Mouse (Mus musculus) forebrain, embryonic 10.5 days (tissue): ENCODE measurements around the gene March11. TPM values are rescaled to one million over a fixed set of nuclear protein-coding genes. Genes with fewer than 3 reads are reported as not detected.
A peak's percentile ranks its signal among the peaks of the same experiment; 100 is the strongest.

ENCODE experiments used
- DNase-seq: peaks from one replicate; pipeline ENCODE4 v3.0.0-alpha.2; 2017; ENCODE audit warnings: low spot score; ENCODE audit errors: extremely low spot score
- H3K27ac ChIP-seq: fragments of 300-500 bp; sonication (generic); 2 replicates; pipeline ENCODE4 v1.5.1; 2016; ENCODE audit warnings: mild to moderate bottlenecking
- H3K27me3 ChIP-seq: fragments of 300-500 bp; sonication (generic); 2 replicates; pipeline ENCODE4 v1.6.1; 2016; ENCODE audit warnings: mild to moderate bottlenecking; ENCODE audit not compliant: poor library complexity, severe bottlenecking
- H3K36me3 ChIP-seq: fragments of 300-500 bp; sonication (generic); replicated peaks from 2 replicates; pipeline ENCODE4 v1.6.1; 2016; ENCODE audit warnings: mild to moderate bottlenecking, moderate library complexity
- H3K4me1 ChIP-seq: fragments of 300-500 bp; sonication (generic); 2 replicates; pipeline ENCODE4 v1.6.1; 2016
- H3K4me3 ChIP-seq: fragments of 300-500 bp; sonication (generic); 2 replicates; pipeline ENCODE4 v1.5.1; 2016; ENCODE audit warnings: mild to moderate bottlenecking, moderate library complexity
- H3K9me3 ChIP-seq: fragments of 300-500 bp; sonication (generic); 2 replicates; pipeline ENCODE4 v1.6.1; 2016; ENCODE audit warnings: mild to moderate bottlenecking, moderate library complexity
- WGBS: fragments of 180-500 bp; shearing (Covaris S2); methylation state at CpG from one replicate; pipeline ENCODE4 v1.1.7; 2016; 5-methylcytosine and 5-hydroxymethylcytosine counted together
- polyA plus RNA-seq: library from polyadenylated mRNA; unstranded; fragments of >200 nt; fragmentation: Nextera tagmentation; extraction: Ambion mirVana; gene quantifications from 2 replicates; pipeline ENCODE4 v1.2.1, GENCODE M21; 2016

Gene March11
- polyA plus RNA-seq, 1 experiment from 2014 or later, result 0.35 TPM

GRCm38 (mm10) chr15:26327157-26327556 lies 18.3 kb downstream of the March11 start:
- whole genome bisulfite sequencing, result 80% methylated on average over 1 of the region's 1 CpGs
- H3K27me3 ChIP-seq, result no peaks in the 10 kb centered on the region
- no peaks in the 10 kb centered on the region for H3K9me3 ChIP-seq
- H3K27ac ChIP-seq, result no peak overlapping the region
- H3K4me1 ChIP-seq, result no peaks in the 10 kb centered on the region
- H3K4me3 ChIP-seq, result no peak overlapping the region
- DNase-seq, result no peak
- no peaks in the 10 kb centered on the region for H3K36me3 ChIP-seq

DNA sequence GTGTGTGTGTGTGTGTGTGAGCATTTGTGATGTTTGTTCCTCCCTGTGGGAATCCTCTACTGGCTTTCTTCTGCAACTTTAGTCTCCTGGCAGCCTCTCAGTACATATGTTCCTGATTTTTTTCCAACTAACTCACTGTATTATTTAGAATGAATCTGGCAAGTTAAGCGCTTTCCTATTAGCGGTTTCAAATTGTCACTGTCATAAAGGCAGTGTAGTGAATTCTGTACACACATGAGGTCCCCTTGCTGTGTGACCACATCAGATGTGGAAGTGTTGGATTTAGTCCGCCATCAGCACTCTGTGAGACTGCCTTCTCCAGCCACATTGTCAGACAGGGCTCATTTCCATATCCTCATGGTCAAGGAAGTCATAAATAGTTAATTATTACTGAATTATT lies 26.9 kb downstream of the March11 start:
- 95% methylated on average over 3 of the region's 3 CpGs for WGBS
- no peaks in the 10 kb centered on the region for H3K36me3 ChIP-seq
- H3K4me3 ChIP-seq, result no peak overlapping the region
- H3K4me1 ChIP-seq, result no peaks in the 10 kb centered on the region
- H3K27ac ChIP-seq, result no peak overlapping the region
- H3K27me3 ChIP-seq, result no peaks in the 10 kb centered on the region
- DNase-seq, result no peak
- no peaks in the 10 kb centered on the region for H3K9me3 ChIP-seq

- Histone ChIP-seq H3K4me1 (no peaks in the 10 kb centered on the region), H3K9me3 (no peaks in the 10 kb centered on the region), H3K27ac (no peak overlapping the region), H3K27me3 (no peaks in the 10 kb centered on the region), H3K4me3 (no peak overlapping the region), H3K36me3 (no peaks in the 10 kb centered on the region)
- DNase-seq, result no peak
- 88% methylated on average over 2 of the region's 2 CpGs for WGBS
Measured at GRCm38 (mm10) chr15:26337775-26338174, 28.9 kb downstream of the March11 start.

DNA sequence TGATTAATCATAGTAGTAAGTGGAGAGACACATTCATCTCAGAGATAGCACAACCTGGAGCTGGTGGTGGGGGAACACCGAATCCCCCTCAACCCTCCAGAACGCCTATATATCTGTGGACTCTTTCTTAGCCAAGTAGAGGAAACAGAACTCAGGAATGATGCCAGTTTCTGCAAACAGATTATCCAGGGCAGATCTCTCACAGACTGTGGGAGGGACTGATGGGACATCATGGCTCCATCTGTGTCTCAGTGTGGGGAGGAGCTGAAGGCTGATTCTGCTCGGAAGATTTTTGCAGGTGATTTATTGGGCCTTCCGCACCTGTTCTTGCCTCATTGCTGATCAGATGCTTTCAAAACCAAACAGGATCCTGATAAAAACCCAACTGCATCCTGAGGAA lies 29.5 kb downstream of the March11 start:
- WGBS, result 95% methylated on average over 4 of the region's 4 CpGs

GRCm38 (mm10) chr15:26340490-26340889 lies 31.6 kb downstream of the March11 start:
- Histone ChIP-seq H3K27me3 (no peaks in the 10 kb centered on the region), H3K9me3 (no peaks in the 10 kb centered on the region), H3K4me1 (no peaks in the 10 kb centered on the region), H3K36me3 (no peaks in the 10 kb centered on the region), H3K4me3 (no peak overlapping the region), H3K27ac (no peak overlapping the region)
- no peak for DNase-seq
- WGBS, result 83% methylated on average over 11 of the region's 11 CpGs

More for the DNA sequence above, 29.5 kb downstream of the March11 start:
- Histone ChIP-seq H3K4me3 (no peak overlapping the region), H3K4me1 (no peaks in the 10 kb centered on the region), H3K27me3 (no peaks in the 10 kb centered on the region), H3K36me3 (no peaks in the 10 kb centered on the region), H3K9me3 (no peaks in the 10 kb centered on the region), H3K27ac (no peak overlapping the region)
- no peak for DNase-seq

GRCm38 (mm10) chr15:26340966-26341365 lies 32.1 kb downstream of the March11 start:
- no peaks in the 10 kb centered on the region for H3K4me1 ChIP-seq
- no peak overlapping the region for H3K4me3 ChIP-seq
- DNase-seq, result no peak
- WGBS, result 91% methylated on average over 6 of the region's 6 CpGs
- no peaks in the 10 kb centered on the region for H3K36me3 ChIP-seq
- H3K9me3 ChIP-seq, result no peaks in the 10 kb centered on the region
- no peak overlapping the region for H3K27ac ChIP-seq
- no peaks in the 10 kb centered on the region for H3K27me3 ChIP-seq

DNA sequence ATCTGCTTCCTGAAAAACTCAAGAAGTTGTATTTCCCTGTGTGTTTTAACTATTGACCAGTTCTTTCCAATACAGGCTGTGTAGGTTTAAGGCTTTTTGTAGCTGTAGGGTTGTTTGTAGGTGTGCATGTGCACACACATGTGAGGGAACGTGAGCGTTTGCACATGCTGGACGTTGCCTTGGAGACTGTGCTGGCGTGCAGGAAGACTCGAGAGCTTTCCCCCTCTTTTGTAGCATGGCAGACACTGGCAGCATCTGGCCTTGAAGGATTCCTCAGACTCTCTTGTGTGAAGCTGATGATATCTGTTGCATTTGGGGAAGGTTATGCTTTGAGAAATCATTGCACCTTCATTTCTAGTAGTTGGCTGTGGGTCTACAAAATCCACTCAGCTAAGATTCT lies 35.5 kb downstream of the March11 start:
- no peak for DNase-seq
- H3K27ac ChIP-seq, result no peak overlapping the region
- no peak overlapping the region for H3K4me3 ChIP-seq
- no peaks in the 10 kb centered on the region for H3K9me3 ChIP-seq
- no peaks in the 10 kb centered on the region for H3K4me1 ChIP-seq
- no peaks in the 10 kb centered on the region for H3K36me3 ChIP-seq
- WGBS, result 92% methylated on average over 5 of the region's 5 CpGs
- H3K27me3 ChIP-seq, result no peaks in the 10 kb centered on the region

DNA sequence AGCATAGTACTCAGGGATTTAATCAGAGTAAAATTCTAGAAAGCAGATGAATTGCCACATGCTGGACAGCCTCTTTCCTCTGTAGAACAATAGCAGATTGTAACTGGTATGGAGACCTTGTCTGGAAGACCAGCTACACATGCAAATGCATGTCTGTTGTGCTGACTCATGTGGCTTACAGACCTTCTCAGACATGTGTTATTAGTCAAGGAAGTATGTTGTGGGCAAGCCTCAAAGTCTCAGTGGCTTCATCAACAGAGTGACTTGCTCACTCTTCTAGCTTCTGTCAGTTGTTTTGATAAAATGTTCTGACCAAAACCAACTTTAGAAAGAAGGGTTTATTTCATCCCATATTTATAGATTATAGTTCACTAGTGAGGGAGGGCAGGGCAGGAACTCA lies 44.8 kb downstream of the March11 start:
- Histone ChIP-seq H3K4me3 (no peak overlapping the region), H3K9me3 (no peaks in the 10 kb centered on the region), H3K4me1 (no peaks in the 10 kb centered on the region), H3K36me3 (no peaks in the 10 kb centered on the region), H3K27ac (no peak overlapping the region), H3K27me3 (no peaks in the 10 kb centered on the region)
- DNase-seq, result no peak

- Histone ChIP-seq H3K27ac (no peak overlapping the region), H3K27me3 (no peaks in the 10 kb centered on the region), H3K9me3 (no peaks in the 10 kb centered on the region), H3K4me1 (peaks cover 5% of the 10 kb centered on the region; the same call in 1 of the 2 replicates), H3K36me3 (no peaks in the 10 kb centered on the region), H3K4me3 (no peak overlapping the region)
- peak; percentile 20 for DNase-seq
- WGBS, result 36% methylated on average over 7 of the region's 7 CpGs
Measured at GRCm38 (mm10) chr15:26365344-26365743, 56.5 kb downstream of the March11 start.

GRCm38 (mm10) chr15:26366511-26366910 lies 57.7 kb downstream of the March11 start:
- H3K27ac ChIP-seq, result no peak overlapping the region
- H3K27me3 ChIP-seq, result no peaks in the 10 kb centered on the region
- no peak for DNase-seq
- H3K4me3 ChIP-seq, result no peak overlapping the region
- H3K4me1 ChIP-seq, result peaks cover 5% of the 10 kb centered on the region; the same call in 1 of the 2 replicates
- 96% methylated on average over 5 of the region's 5 CpGs for WGBS
- H3K36me3 ChIP-seq, result no peaks in the 10 kb centered on the region
- no peaks in the 10 kb centered on the region for H3K9me3 ChIP-seq

GRCm38 (mm10) chr15:26373759-26374158 lies 64.9 kb downstream of the March11 start:
- DNase-seq, result no peak
- H3K27ac ChIP-seq, result no peak overlapping the region
- WGBS, result 91% methylated on average over 5 of the region's 5 CpGs

DNA sequence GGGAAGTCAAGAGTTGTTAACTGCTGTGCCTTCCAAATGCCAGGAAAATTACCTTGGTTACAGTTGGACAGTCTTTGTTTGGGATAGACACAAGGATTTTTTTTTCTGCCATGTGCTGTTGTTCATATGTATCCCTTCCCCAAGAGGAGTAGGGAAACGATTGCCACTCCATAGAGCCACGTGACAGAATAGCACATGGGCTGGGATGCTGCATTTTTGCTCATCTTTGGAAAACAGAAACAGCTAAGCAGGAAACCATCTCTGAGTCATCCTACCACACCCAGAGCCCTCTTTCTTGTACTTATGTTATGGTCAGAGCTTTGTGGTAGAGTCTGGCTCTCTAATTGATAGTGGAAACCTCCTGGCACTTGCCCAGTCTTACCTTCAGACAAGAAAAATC lies 65.4 kb downstream of the March11 start:
- Histone ChIP-seq H3K4me3 (no peak overlapping the region), H3K4me1 (no peaks in the 10 kb centered on the region), H3K36me3 (no peaks in the 10 kb centered on the region), H3K9me3 (no peaks in the 10 kb centered on the region), H3K27ac (no peak overlapping the region), H3K27me3 (no peaks in the 10 kb centered on the region)
- DNase-seq, result no peak
- 84% methylated on average over 2 of the region's 2 CpGs for WGBS

More at GRCm38 (mm10) chr15:26373759-26374158, 64.9 kb downstream of the March11 start:
- no peaks in the 10 kb centered on the region for H3K36me3 ChIP-seq
- H3K27me3 ChIP-seq, result no peaks in the 10 kb centered on the region
- H3K4me3 ChIP-seq, result no peak overlapping the region
- H3K4me1 ChIP-seq, result no peaks in the 10 kb centered on the region
- no peaks in the 10 kb centered on the region for H3K9me3 ChIP-seq

GRCm38 (mm10) chr15:26374946-26375345 lies 66.1 kb downstream of the March11 start:
- Histone ChIP-seq H3K27me3 (no peaks in the 10 kb centered on the region), H3K27ac (no peak overlapping the region), H3K4me1 (no peaks in the 10 kb centered on the region), H3K9me3 (no peaks in the 10 kb centered on the region), H3K4me3 (no peak overlapping the region), H3K36me3 (no peaks in the 10 kb centered on the region)
- WGBS, result 90% methylated on average over 3 of the region's 3 CpGs
- DNase-seq, result no peak

- Histone ChIP-seq H3K36me3 (no peaks in the 10 kb centered on the region), H3K27me3 (no peaks in the 10 kb centered on the region), H3K4me1 (no peaks in the 10 kb centered on the region), H3K27ac (no peak overlapping the region), H3K4me3 (no peak overlapping the region), H3K9me3 (no peaks in the 10 kb centered on the region)
- DNase-seq, result no peak
- WGBS, result 79% methylated on average over 2 of the region's 2 CpGs
Measured at GRCm38 (mm10) chr15:26377355-26377754, 68.5 kb downstream of the March11 start.
